Mouse (Mus musculus) embryo, embryonic 11 days (tissue): ENCODE results near the gene Zfp969.
"Not testable (repeated sequence)": the region's sequence is repeated elsewhere in the genome, so short reads cannot be mapped to it uniquely, and the experiment has no call there.

Experiments
- DNase-seq: peaks from one replicate; pipeline ENCODE4 v3.0.0-alpha.2; 2015

Zfp969 gene

GRCm38 (mm10) chr2:175703546-175703945, at the start of gene Zfp969:
TSS of gene Zfp969 (minus strand) at chr2:175703646.
- DNase-seq = not testable (repeated sequence)

DNA sequence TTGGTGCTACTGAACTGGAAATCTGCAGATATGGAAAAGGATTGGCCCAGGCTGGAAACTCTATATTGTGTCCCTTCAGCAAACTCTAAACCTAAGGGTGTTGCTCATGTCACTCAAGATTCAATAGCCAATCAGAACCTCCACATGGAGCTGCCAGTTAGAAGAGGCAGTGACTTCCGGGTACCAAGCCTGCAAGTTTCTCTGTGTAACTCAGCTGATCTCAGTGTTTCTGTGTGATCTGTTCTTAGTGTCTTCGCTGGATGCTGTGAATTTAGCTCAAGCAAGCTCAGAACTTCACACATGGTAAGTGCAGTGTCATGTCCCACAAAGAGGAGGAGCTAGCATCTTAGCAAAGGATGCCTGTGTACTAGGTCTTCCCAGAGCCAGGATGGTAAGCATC, 37.8 kb upstream of the Zfp969 start, which contains the start of gene Gm2007:
Gm2007 (plus strand) TSS at position 301 of the 400 bp plus-strand sequence.
- DNase-seq = not testable (repeated sequence)

DNA sequence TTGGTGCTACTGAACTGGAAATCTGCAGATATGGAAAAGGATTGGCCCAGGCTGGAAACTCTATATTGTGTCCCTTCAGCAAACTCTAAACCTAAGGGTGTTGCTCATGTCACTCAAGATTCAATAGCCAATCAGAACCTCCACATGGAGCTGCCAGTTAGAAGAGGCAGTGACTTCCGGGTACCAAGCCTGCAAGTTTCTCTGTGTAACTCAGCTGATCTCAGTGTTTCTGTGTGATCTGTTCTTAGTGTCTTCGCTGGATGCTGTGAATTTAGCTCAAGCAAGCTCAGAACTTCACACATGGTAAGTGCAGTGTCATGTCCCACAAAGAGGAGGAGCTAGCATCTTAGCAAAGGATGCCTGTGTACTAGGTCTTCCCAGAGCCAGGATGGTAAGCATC, 59.8 kb downstream of the Zfp969 start, which contains the start of gene Gm11007:
Gm11007 (plus strand) TSS at position 301 of the 400 bp plus-strand sequence.
- not testable (repeated sequence) for DNase-seq
